Mouse (Mus musculus) right cerebral cortex, postnatal 25 days (tissue): ENCODE measurements around the gene Rassf3.
A peak's percentile ranks its signal among the peaks of the same experiment; 100 is the strongest.

Experiments
- DNase-seq: peaks from one replicate; pipeline ENCODE4 v3.0.0; 2022

The Rassf3 gene

DNA sequence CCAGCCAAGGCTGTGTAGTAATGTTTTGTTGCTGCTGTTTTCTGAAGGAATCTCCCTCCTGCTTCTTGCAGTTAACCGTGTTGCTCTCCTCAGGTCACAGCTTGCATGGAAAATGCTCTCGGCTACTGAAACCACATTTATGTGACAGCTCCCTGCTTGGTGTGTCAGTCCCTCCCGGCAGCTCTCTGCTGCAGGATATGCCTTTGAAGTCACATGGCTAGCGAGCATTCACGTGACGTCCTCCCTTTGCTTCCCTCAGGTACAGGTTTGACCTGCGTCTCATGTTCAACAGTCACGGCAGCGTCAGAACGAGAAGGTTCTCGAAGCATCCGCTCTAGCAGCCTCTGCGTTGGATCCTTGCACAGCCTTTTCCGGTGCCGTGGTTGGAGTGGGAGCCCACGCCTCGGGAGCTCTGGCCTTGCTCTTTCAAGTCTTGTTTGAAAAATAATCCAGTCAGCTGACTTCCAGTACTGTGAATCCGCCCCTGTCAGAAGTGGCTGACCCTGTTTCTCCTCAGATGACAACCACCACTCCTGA lies 81.3 kb downstream of the Rassf3 start:
- no peak for DNase-seq

- DNase-seq, result no peak
Measured at GRCm38 (mm10) chr10:121394270-121394669, 81.9 kb downstream of the Rassf3 start.

- no peak for DNase-seq
Measured at GRCm38 (mm10) chr10:121391901-121392300, 84.2 kb downstream of the Rassf3 start.

- no peak for DNase-seq
Measured at GRCm38 (mm10) chr10:121390602-121391001, 85.5 kb downstream of the Rassf3 start.

- DNase-seq, result no peak
Measured at GRCm38 (mm10) chr10:121386347-121386746, 89.8 kb downstream of the Rassf3 start.

DNA sequence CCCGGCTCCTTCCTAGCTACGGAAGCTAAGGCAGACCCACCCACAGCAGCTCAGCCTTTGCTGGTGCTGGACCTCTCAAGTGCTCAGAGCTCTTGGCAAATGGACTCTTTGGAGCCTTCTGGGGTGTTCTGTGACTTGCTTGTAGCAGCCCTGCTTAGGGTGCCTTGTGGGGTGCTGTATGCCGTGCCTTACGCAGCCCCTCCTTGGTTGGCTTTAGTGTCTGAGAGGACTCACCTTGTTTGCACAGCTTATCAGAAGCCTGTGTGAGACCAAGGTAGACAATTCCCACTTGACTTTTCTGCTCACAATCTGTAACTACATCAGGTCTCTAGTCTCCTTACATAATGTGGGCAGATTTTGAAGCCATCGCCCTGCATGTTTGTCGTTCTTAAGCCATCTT lies 90.5 kb downstream of the Rassf3 start:
- no peak for DNase-seq

- no peak for DNase-seq
Measured at GRCm38 (mm10) chr10:121384710-121385109, 91.4 kb downstream of the Rassf3 start.

- no peak for DNase-seq
Measured at GRCm38 (mm10) chr10:121381280-121381679, 94.9 kb downstream of the Rassf3 start.

GRCm38 (mm10) chr10:121379387-121379786 lies 96.8 kb downstream of the Rassf3 start:
- DNase-seq, result no peak

DNA sequence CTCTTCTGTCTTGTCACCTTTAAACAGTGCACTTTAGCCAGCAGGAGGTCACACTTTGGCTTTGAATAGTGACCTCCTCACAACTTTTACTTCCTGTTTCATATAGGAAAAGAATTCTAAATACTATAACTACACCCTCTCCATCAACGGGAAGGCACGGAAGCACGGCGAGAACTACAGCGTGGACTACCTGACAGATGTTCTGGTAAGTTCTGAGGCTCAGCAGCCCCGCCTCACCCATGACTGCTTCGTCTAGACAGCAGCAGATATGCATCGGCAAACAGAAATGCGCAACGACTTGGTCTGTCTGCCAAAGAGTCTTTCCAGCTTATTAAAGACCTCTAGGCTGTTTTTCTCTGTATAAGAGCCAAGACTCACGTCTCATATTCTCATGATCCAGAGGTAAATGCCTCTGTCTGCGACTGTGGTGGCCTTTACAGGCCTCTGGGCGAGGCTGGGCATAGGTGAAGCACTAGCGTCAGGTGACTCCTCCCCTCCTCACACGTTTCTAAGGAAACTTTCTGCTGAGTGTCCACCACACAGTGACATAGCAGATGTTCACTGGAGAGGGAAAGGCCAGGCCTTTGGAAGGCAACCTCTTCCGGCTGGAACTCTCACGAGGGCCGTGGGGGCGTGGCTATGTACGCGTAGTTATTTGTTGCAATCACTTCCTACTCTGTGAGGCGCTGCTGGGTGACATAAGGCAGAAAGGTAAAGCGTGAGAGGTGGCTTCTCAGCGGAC lies 99.4 kb downstream of the Rassf3 start:
- no peak for DNase-seq

- DNase-seq, result no peak
Measured at GRCm38 (mm10) chr10:121375649-121376493, 100.3 kb downstream of the Rassf3 start.

- no peak for DNase-seq
Measured at GRCm38 (mm10) chr10:121374693-121375620, 101.2 kb downstream of the Rassf3 start.

DNA sequence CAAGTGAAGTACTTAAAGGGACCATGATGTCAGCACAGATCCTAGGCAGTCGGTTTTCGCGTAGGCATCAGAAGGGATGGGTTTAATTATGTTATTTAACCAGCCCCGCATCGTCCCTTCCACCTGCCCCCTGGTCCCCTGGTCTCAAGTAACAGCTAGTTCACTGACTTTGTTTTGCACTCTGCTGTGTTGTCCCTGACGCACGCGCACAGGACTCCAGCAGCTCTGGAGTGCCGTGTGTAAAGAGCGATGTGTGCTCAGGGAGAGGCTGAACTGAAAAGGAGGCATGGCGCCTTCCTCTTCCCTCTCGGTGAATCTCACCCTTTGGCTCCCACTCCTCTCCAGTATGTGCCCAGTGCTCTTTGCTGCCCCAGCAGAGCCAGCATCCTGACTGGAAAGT lies 102.1 kb downstream of the Rassf3 start:
- DNase-seq, result no peak

DNA sequence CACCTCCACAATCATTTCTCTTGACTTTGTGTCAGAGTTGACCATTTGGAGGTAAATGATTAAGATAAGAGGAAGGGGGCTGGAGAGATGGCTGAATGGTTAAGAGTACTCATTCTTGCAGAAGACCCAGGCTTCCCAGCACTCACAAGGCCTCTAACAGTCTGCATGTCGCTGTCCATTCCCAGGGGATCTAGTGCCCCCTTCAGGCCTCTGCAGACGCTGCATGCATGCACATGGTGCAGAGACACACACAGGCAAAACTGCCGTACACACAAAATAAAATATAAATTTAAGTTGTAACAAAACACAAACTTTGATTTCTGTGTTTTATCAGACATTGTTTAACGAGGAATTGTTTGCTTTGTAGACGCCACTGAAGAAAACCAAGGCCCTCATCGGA lies 105.4 kb downstream of the Rassf3 start:
- no peak for DNase-seq

DNA sequence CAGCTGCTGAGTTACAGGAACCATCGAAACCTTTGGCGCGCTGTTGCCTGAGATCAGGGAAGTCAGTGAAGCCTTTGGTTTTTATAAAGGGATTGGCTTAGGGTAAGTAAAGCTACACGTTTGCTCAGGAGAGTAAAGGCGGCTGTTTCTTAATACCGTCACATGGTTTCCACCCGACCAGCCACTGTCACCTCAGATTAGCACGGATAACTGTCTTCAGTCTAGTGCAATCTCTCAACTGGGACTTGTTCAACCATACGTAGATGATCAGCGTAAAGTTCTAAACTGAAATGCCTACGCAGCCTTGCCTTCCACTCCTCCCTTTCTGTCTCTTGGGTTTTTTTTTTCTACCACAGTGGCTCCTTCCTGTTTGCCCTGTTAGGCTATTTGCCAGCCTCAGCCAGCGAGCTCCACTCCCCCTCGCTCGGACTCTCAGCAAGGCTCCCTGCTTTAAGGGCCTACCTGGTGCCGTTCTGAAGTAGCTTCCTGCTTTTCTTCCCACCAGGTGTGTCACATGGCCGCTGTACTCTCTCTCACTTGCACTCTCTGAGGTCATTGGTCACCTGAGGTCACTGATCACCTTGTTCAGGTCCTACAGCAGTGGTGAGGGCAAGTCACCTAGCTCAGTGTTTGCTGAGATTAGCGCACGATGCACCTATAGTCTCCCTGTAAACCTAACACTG lies 107.2 kb downstream of the Rassf3 start:
- no peak for DNase-seq

- no peak for DNase-seq
Measured at GRCm38 (mm10) chr10:121367780-121368179, 108.4 kb downstream of the Rassf3 start.

- no peak for DNase-seq
Measured at GRCm38 (mm10) chr10:121367271-121367670, 108.9 kb downstream of the Rassf3 start.

DNA sequence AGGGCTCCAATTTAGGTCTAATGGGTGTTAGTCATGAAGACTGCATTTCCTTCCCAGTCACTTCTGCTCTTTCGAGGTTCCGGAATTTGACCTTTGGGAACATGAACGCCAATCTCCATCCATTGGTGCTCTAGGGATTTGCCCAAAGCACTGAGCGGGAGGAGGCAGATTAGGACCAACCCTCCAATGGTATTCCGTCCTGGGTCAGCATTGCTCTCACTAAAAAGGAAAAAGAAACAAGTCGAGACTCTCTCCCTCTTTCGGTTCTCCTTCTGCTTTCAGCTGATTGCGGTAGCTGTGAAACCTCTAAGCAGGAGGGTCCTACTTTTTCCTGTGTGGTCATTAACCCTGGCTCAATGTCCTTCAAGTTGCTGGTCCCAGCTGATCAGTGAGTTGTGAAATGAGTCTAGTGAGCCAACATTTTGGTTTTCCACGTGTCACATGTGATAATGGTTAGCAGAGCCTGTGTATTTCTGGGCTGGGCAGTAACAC lies 110.3 kb downstream of the Rassf3 start:
- DNase-seq, result no peak

GRCm38 (mm10) chr10:121364801-121365564 lies 111.2 kb downstream of the Rassf3 start, which contains the start of gene Gns:
Gene Gns, plus strand, starts transcription at chr10:121365090.
- DNase-seq, result peak; percentile 88

GRCm38 (mm10) chr10:121364306-121364705 lies 111.8 kb downstream of the Rassf3 start:
- no peak for DNase-seq

GRCm38 (mm10) chr10:121363201-121363600 lies 112.9 kb downstream of the Rassf3 start:
- no peak for DNase-seq
